Mouse (Mus musculus) limb, embryonic 15.5 days (tissue): Measurements from ENCODE around the gene Ubac2. TPM values are rescaled to one million over a fixed set of nuclear protein-coding genes. Genes with fewer than 3 reads are reported as not detected.

Source experiments
- ATAC-seq: fragments of 200-750 bp; cut with Nextera tagmentation; 2 replicates; pipeline ENCODE4 v1.8.0; 2017; ENCODE audit warnings: low read depth, moderate TSS enrichment; ENCODE audit not compliant: insufficient number of reproducible peaks, low FRiP score, low TSS enrichment
- H3K27ac ChIP-seq: fragments of 300-500 bp; sonication (generic); 2 replicates; pipeline ENCODE4 v1.5.1; 2015; ENCODE audit warnings: moderate library complexity, mild to moderate bottlenecking, inconsistent platforms
- H3K27me3 ChIP-seq: fragments of 300-500 bp; sonication (generic); 2 replicates; pipeline ENCODE4 v1.6.1; 2015; ENCODE audit warnings: inconsistent platforms
- H3K36me3 ChIP-seq: fragments of 300-500 bp; sonication (generic); 2 replicates; pipeline ENCODE4 v1.6.1; 2015; ENCODE audit warnings: inconsistent platforms
- H3K4me1 ChIP-seq: fragments of 300-500 bp; sonication (generic); 2 replicates; pipeline ENCODE4 v1.6.1; 2015; ENCODE audit warnings: inconsistent platforms
- H3K4me2 ChIP-seq: fragments of 300-500 bp; sonication (generic); 2 replicates; pipeline ENCODE4 v1.6.1; 2015; ENCODE audit warnings: mild to moderate bottlenecking, inconsistent platforms
- H3K4me3 ChIP-seq: fragments of 300-500 bp; sonication (generic); 2 replicates; pipeline ENCODE4 v1.5.1; 2015; ENCODE audit warnings: mild to moderate bottlenecking, inconsistent platforms
- H3K9ac ChIP-seq: fragments of 300-500 bp; sonication (generic); 2 replicates; pipeline ENCODE4 v1.6.1; 2015; ENCODE audit warnings: inconsistent platforms
- H3K9me3 ChIP-seq: fragments of 300-500 bp; sonication (generic); 2 replicates; pipeline ENCODE4 v1.6.1; 2016; ENCODE audit warnings: inconsistent platforms
- WGBS: fragments of 180-500 bp; shearing (Covaris S2); methylation state at CpG from one replicate; pipeline ENCODE4 v1.1.7; 2015; 5-methylcytosine and 5-hydroxymethylcytosine counted together
- polyA plus RNA-seq: library from polyadenylated mRNA; unstranded; fragments of >200 nt; fragmentation: Nextera tagmentation; extraction: Ambion mirVana; gene quantifications from 2 replicates; pipeline ENCODE4 v1.2.1, GENCODE M21; 2015

Ubac2 gene
- polyA plus RNA-seq, 1 experiment from 2014 or later: 65.2 TPM

GRCm38 (mm10) chr14:121954608-121955007 lies 76.2 kb downstream of the Ubac2 start:
- no peak overlapping the region for H3K27ac ChIP-seq
- H3K9ac ChIP-seq: no peak overlapping the region
- ATAC-seq: no peak
- peaks cover 7% of the 10 kb centered on the region; the same call in 1 of the 2 replicates for H3K4me1 ChIP-seq
- no peaks in the 10 kb centered on the region for H3K9me3 ChIP-seq
- WGBS: 95% methylated on average over 12 of the region's 12 CpGs
- H3K4me2 ChIP-seq: no peak overlapping the region
- no peak overlapping the region for H3K4me3 ChIP-seq
- no peaks in the 10 kb centered on the region for H3K27me3 ChIP-seq
- 0 out of 2 replicates have a peak, but pooled peaks cover 8% of the 10 kb centered on the region for H3K36me3 ChIP-seq

DNA sequence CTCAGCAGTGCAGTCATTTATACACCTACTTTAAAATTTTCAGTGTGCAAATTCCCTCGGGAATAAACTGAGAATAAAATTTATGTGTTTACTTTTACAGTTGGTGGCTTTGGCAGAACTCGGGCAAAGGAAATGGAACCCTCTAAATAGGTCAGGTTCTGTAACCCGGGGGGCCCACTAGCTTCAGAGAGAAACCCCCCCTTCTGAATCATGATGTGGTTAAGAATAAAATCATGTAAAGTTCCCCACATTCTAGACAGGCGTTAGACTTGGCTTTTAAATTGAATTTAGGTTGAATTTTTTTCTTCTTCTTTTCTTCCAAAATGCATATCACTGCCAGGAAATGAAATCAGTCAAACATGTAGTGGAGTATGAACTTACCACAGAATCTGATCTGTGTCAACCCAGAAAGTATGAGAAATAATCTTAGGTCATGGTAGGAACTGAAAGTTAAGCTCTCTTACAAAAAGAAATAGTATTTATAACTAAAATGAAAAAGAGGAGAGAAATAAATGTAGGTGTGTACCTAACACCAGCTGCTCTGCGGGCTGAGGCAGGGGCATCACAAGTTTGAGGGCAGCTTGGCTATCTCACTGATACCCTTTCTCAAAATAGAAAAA lies 76.9 kb downstream of the Ubac2 start:
- H3K9ac ChIP-seq: no peak overlapping the region
- ATAC-seq: no peak
- H3K4me3 ChIP-seq: no peak overlapping the region
- no peak overlapping the region for H3K4me2 ChIP-seq
- H3K4me1 ChIP-seq: peaks cover 7% of the 10 kb centered on the region; the same call in 1 of the 2 replicates
- H3K27me3 ChIP-seq: no peaks in the 10 kb centered on the region
- WGBS: 48% methylated on average over 5 of the region's 5 CpGs
- H3K9me3 ChIP-seq: no peaks in the 10 kb centered on the region
- H3K27ac ChIP-seq: no peak overlapping the region
- H3K36me3 ChIP-seq: 0 out of 2 replicates have a peak, but pooled peaks cover 8% of the 10 kb centered on the region

DNA sequence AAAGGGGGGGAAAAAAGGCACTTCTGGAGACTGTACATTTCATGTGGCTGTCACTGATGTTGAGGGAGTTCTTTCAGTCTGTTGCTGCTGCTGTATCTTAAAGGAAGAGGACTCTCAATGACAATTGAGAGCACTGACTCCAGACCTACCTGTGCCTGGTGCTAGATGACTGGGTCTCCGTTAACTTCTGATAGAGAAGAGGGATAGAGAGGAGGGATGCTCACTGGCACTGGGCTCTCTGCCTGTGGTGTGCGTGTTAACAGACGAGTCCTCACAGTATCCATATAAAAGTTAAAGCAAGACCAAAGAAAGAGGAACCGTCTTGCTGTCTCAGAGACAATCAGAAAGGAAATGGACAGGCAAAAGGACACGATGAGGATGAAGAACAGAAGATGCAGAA lies 77.9 kb downstream of the Ubac2 start:
- ATAC-seq: no peak
- 0 out of 2 replicates have a peak, but pooled peaks cover 8% of the 10 kb centered on the region for H3K36me3 ChIP-seq
- no peak overlapping the region for H3K4me2 ChIP-seq
- no peaks in the 10 kb centered on the region for H3K27me3 ChIP-seq
- H3K4me3 ChIP-seq: no peak overlapping the region
- no peaks in the 10 kb centered on the region for H3K9me3 ChIP-seq
- no peak overlapping the region for H3K9ac ChIP-seq
- WGBS: 89% methylated on average over 5 of the region's 5 CpGs
- no peak overlapping the region for H3K27ac ChIP-seq
- peaks cover 7% of the 10 kb centered on the region; the same call in 1 of the 2 replicates for H3K4me1 ChIP-seq

- no peaks in the 10 kb centered on the region for H3K9me3 ChIP-seq
- no peak overlapping the region for H3K9ac ChIP-seq
- 0 out of 2 replicates have a peak, but pooled peaks cover 8% of the 10 kb centered on the region for H3K36me3 ChIP-seq
- H3K4me2 ChIP-seq: no peak overlapping the region
- no peak for ATAC-seq
- H3K4me1 ChIP-seq: peaks cover 11% of the 10 kb centered on the region; the same call in 1 of the 2 replicates
- H3K4me3 ChIP-seq: no peak overlapping the region
- 88% methylated on average over 10 of the region's 10 CpGs for WGBS
- no peaks in the 10 kb centered on the region for H3K27me3 ChIP-seq
- H3K27ac ChIP-seq: no peak overlapping the region
These were observed 78.9 kb downstream of the Ubac2 start for GRCm38 (mm10) chr14:121957176-121957871.

- H3K36me3 ChIP-seq: 0 out of 2 replicates have a peak, but pooled peaks cover 8% of the 10 kb centered on the region
- peaks cover 11% of the 10 kb centered on the region; the same call in 1 of the 2 replicates for H3K4me1 ChIP-seq
- no peak overlapping the region for H3K27ac ChIP-seq
- H3K4me2 ChIP-seq: no peak overlapping the region
- WGBS: 65% methylated on average over 3 of the region's 3 CpGs
- no peak overlapping the region for H3K9ac ChIP-seq
- H3K9me3 ChIP-seq: no peaks in the 10 kb centered on the region
- H3K27me3 ChIP-seq: no peaks in the 10 kb centered on the region
- H3K4me3 ChIP-seq: no peak overlapping the region
- no peak for ATAC-seq
These were observed 79.8 kb downstream of the Ubac2 start for GRCm38 (mm10) chr14:121958041-121958750.

DNA sequence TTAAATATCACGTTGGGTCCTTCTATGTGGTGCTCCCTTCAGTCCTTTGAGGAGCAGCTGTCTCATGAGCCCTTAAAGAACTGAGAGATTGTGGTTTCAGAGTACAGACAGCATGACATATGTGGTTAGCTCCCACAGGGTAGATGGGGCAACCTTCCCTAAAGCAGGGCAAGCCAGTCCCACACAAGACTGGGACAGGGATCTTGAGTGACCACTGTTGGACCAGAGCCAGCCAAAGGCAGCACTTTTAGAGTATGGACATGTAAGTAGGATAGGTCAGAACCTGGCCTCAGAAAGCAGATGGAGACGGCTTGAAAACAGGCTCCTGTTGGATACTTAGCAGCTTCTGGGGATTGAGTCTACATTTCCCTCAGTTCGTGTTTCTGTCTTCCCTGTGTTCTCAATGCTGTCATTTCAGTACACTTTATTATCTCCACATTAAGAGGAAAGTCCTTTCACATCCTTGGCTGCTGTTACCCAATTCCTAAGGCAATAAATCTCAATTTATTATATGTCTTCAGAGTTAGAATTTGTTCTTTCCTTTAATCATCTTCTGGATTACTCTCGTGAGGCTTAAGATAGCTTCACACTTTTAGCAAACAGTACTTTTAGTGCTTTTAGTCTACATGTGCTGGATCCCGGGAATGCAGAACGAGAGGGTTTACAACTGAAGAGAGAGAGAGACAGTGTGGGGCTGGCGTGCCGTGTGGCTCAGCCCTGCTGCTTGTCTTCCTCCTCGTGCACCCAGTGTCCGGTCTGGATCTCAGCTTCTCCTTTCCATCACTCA lies 80.5 kb downstream of the Ubac2 start:
- ATAC-seq: no peak
- Histone ChIP-seq H3K9me3 (no peaks in the 10 kb centered on the region), H3K4me2 (no peak overlapping the region), H3K27ac (no peak overlapping the region), H3K4me1 (peaks cover 11% of the 10 kb centered on the region; the same call in 1 of the 2 replicates), H3K9ac (no peak overlapping the region), H3K4me3 (no peak overlapping the region), H3K36me3 (0 out of 2 replicates have a peak, but pooled peaks cover 8% of the 10 kb centered on the region), H3K27me3 (no peaks in the 10 kb centered on the region)
- 47% methylated on average over 10 of the region's 10 CpGs for WGBS

DNA sequence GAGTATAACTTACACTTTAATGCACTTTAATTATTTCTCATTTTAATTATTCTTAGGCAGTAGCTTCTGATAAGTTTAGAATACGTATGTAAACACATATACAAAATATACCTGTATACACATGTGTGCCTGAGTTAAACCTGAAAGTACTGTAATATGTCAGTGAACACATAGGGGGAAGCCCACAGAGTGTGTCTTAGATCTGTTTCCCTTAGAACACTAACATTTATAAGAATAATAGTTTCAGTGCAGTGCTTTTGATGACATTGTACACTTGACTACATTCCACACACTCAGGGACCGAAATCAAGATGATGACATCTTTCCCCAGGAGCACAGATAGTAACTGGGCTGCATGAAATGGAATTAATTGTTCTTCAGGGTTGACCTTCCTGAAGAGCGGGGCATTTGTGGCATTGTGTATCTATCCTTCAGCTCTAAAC lies 81.1 kb downstream of the Ubac2 start:
- Histone ChIP-seq H3K4me3 (no peak overlapping the region), H3K4me2 (no peak overlapping the region), H3K27me3 (no peaks in the 10 kb centered on the region), H3K4me1 (peaks cover 11% of the 10 kb centered on the region; the same call in 1 of the 2 replicates), H3K9ac (no peak overlapping the region), H3K27ac (no peak overlapping the region), H3K9me3 (no peaks in the 10 kb centered on the region), H3K36me3 (0 out of 2 replicates have a peak, but pooled peaks cover 2% of the 10 kb centered on the region)
- ATAC-seq: no peak
- 93% methylated on average over 3 of the region's 3 CpGs for WGBS

GRCm38 (mm10) chr14:121960031-121960430 lies 81.6 kb downstream of the Ubac2 start:
- H3K27me3 ChIP-seq: no peaks in the 10 kb centered on the region
- WGBS: 81% methylated on average over 4 of the region's 4 CpGs
- no peak overlapping the region for H3K27ac ChIP-seq
- H3K4me3 ChIP-seq: no peak overlapping the region
- H3K4me2 ChIP-seq: no peak overlapping the region
- no peak overlapping the region for H3K9ac ChIP-seq
- no peaks in the 10 kb centered on the region for H3K36me3 ChIP-seq
- no peak for ATAC-seq
- H3K9me3 ChIP-seq: no peaks in the 10 kb centered on the region
- peaks cover 8% of the 10 kb centered on the region; the same call in 1 of the 2 replicates for H3K4me1 ChIP-seq

DNA sequence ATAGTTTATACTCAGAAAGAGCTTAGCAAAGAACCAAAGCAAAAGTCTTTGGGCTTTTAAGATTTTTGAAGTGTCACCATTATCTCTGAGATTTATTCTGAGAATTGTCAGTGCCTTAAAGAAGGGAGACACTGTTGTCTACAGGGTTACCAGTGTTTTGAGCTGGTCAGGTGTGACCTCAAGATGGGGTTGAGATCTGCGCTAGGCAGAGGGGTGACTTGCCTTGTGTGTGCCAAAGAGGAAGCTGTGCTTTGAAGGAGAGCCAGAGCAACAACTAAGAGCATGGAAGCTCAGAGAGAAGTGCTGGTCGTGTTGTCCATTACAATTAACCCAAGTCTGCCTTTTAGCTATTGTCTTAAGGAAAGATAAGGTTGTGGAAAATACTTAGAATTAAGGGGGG lies 82.1 kb downstream of the Ubac2 start:
- no peaks in the 10 kb centered on the region for H3K27me3 ChIP-seq
- no peak overlapping the region for H3K4me3 ChIP-seq
- no peak overlapping the region for H3K27ac ChIP-seq
- H3K36me3 ChIP-seq: no peaks in the 10 kb centered on the region
- 90% methylated on average over 2 of the region's 2 CpGs for WGBS
- H3K4me2 ChIP-seq: no peak overlapping the region
- ATAC-seq: no peak
- H3K4me1 ChIP-seq: peaks cover 8% of the 10 kb centered on the region; the same call in 1 of the 2 replicates
- H3K9ac ChIP-seq: no peak overlapping the region
- H3K9me3 ChIP-seq: no peaks in the 10 kb centered on the region

- H3K4me2 ChIP-seq: no peak overlapping the region
- no peak overlapping the region for H3K4me3 ChIP-seq
- H3K9ac ChIP-seq: no peak overlapping the region
- H3K36me3 ChIP-seq: no peaks in the 10 kb centered on the region
- WGBS: 76% methylated on average over 6 of the region's 6 CpGs
- no peak for ATAC-seq
- H3K27ac ChIP-seq: no peak overlapping the region
- peaks cover 8% of the 10 kb centered on the region; the same call in 1 of the 2 replicates for H3K4me1 ChIP-seq
- H3K9me3 ChIP-seq: no peaks in the 10 kb centered on the region
- no peaks in the 10 kb centered on the region for H3K27me3 ChIP-seq
These were observed 82.6 kb downstream of the Ubac2 start for GRCm38 (mm10) chr14:121960997-121961396.

DNA sequence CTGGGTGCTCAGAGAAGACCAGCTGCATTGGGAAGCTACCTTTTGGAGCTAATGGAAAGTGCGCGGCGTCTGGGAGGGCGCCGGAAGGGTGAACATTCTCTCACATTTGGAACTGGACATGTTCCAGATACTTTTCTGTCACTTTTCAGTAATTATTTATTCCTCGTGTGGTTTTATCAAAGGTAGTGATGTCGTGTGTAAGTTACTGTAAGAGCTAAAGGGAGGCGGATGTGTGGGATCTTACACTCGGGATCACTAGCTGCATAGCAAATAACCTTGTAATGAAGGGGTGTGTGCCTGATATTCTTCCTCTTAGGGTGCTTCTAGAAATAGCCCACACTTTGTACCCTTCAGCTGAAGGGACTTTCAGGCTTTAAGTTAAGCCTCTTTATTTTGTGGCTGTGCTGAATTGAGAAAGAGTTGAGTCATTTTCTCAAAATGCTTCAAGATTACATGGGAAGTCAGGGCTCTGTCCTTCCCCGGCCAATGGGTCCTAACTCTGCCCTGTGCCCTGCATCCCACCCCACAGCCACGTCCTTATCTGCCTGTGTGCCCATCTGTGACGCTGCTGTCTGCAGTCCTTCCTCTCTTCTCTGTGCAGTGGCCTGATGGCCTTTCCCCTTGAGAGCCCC lies 83.2 kb downstream of the Ubac2 start:
- 75% methylated on average over 12 of the region's 12 CpGs for whole genome bisulfite sequencing
- Histone ChIP-seq H3K4me2 (no peak overlapping the region), H3K4me1 (peaks cover 8% of the 10 kb centered on the region; the same call in 1 of the 2 replicates), H3K27ac (peak overlapping the region; percentile 30; the same call in 1 of the 2 replicates), H3K27me3 (no peaks in the 10 kb centered on the region), H3K36me3 (no peaks in the 10 kb centered on the region), H3K4me3 (no peak overlapping the region), H3K9ac (no peak overlapping the region), H3K9me3 (no peaks in the 10 kb centered on the region)
- no peak for ATAC-seq
